Mouse (Mus musculus): ENCODE results near the gene Ggt5.

GRCm38 (mm10) chr10:75565436-75565835 is 23.7 kb upstream of the Ggt5 start:
- TF ChIP-seq CTCF (IDR thresholded peaks at IDR 0.05; ENCODE audit: low read depth), result no peak
- no peak for TF ChIP-seq EP300 (IDR thresholded peaks at IDR 0.05; ENCODE audit: low read depth)
